Mouse (Mus musculus) kidney, adult 2 months (tissue): ENCODE data around the gene Cxcl2.

Experiments
- CTCF ChIP-seq: fragments of 200-500 bp; conservative IDR thresholded peaks from 2 replicates; pipeline ENCODE4 v1.5.1; 2011; ENCODE audit warnings: low read depth, mild to moderate bottlenecking, control low read depth, low read length, moderate library complexity, mixed read lengths; ENCODE audit not compliant: insufficient read depth, insufficient read length
- POLR2A ChIP-seq: fragments of 200-500 bp; IDR thresholded peaks from one replicate; pipeline ENCODE4 v1.6.1; 2011; ENCODE audit warnings: low read depth, low read length, control low read depth

DNA sequence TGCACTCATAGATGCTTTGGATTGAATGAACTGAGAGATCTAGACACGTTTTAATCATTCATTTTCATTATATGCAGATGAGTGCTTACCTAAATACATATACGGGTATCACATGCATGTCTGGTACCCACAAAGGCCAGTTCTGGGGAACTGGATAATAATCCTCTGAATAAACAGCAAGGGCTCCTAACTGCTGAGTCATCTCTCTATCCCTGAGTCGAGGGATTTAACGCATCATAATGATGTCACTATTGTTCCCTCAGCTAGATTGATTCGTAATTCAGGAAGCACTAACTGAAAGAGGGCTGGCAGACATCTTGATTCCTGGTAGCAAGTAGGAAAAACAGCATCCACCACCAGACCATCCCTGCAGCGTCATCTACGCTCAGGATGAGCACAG, 3.0 kb upstream of the Cxcl2 start:
- TF ChIP-seq CTCF (no peak), POLR2A (no peak)
